Mouse (Mus musculus) mouse embryonic stem cell (cell line): ENCODE results near the gene Atp2a2.

Source experiments
- in situ Hi-C, 2 experiments: fragments of 300-500 bp; cut with MboI; formaldehyde crosslinking; loops; 1 replicate in 1 of 2; 3 replicates in 1 of 2; pipeline ENCODE4 v1.14.3; 2019 to 2020; ENCODE audit warnings: low sequenced_read_pairs in 2 of 2, low pct_unique_long_range_greater_than_20kb in 1 of 2, mixed read lengths in 1 of 2; ENCODE audit not compliant: unreplicated experiment in 1 of 2

Gene Atp2a2

GRCm38 (mm10) chr5:122431221-122431620 lies 70.8 kb downstream of the Atp2a2 start:
- in situ Hi-C loops: no loop called here

- in situ Hi-C loops: no loop called here
Measured at GRCm38 (mm10) chr5:122430036-122430775, 71.8 kb downstream of the Atp2a2 start.

GRCm38 (mm10) chr5:122425550-122425949 lies 76.5 kb downstream of the Atp2a2 start:
- in situ Hi-C loops: loop anchor here in 1 of 2 experiments (10.0 kb wide), 1 partner anchor 199 kb away; no protein-coding TSS in a partner anchor

DNA sequence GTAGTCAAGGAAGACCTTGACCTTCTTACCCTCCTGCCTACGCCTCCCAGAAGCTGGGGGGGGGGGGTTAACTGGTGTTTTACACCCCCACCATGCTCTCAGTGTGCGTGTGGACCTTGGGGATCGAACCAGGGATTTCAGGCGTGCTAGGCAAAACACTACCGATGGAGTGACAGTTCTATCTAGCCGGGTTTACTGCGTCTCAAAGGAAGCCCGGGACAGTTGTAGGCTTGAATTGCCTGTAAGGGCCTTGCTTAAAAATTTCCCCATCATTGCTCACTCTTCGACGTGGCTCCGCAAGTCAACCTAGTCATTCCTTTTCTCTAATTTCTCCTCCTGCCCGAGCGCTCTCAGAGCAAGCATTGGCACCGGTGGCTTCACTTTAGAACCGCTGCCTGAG lies 78.9 kb downstream of the Atp2a2 start:
- in situ Hi-C loops: loop anchor here in 1 of 2 experiments (10.0 kb wide), 1 partner anchor 202 kb away; no protein-coding TSS in a partner anchor

GRCm38 (mm10) chr5:122422071-122422964 lies 79.7 kb downstream of the Atp2a2 start:
- in situ Hi-C loops: loop anchor here in 1 of 2 experiments (10.0 kb wide), 1 partner anchor 202 kb away; no protein-coding TSS in a partner anchor

- in situ Hi-C loops: loop anchor here in 1 of 2 experiments (10.0 kb wide), 1 partner anchor 203 kb away; no protein-coding TSS in a partner anchor
Measured at GRCm38 (mm10) chr5:122421271-122422068, 80.6 kb downstream of the Atp2a2 start, which contains the start of gene Anapc7. Gene Anapc7 (plus strand): TSS chr5:122421693.

DNA sequence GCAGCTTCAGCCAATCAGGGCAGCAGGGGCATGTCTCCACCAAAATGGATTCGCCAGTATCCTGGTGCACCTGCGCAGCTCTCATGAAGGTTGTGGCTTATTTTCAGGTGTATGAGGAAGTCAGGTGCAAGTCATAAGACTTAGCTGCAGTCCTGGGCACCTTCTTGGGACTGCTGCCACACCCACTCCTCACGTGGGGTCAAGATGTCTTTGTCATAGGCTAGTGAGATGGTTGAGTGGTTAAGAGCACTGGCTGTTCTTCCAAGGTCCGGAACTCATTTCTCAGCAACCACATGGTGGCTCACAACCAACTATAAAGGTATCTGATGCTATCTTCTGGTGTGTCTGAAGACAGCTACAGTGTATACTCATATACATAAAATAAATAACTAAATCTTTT lies 81.3 kb downstream of the Atp2a2 start:
- in situ Hi-C loops: loop anchor here in 1 of 2 experiments (10.0 kb wide), 1 partner anchor 204 kb away; no protein-coding TSS in a partner anchor

- in situ Hi-C loops: no loop called here
Measured at GRCm38 (mm10) chr5:122415465-122415864, 86.6 kb downstream of the Atp2a2 start.

DNA sequence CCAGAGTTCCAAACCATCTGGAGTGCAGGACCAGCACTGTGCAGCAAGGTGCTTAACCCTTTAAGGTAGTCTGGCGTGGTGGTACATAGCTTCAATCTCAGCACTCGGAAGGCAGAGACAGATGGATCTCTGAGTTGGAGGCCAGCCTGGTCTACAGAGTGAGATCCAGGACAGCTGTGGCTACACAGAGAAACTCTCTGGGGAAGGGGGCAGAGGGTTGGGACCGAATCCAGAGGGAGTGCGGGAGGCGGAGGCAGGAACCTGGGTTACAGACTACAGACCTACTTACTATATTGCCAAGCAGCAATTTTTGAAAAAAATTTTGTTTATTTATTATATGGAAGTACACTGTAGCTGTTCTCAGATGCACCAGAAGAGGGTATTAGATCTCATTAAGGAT lies 87.7 kb downstream of the Atp2a2 start:
- in situ Hi-C loops: no loop called here

DNA sequence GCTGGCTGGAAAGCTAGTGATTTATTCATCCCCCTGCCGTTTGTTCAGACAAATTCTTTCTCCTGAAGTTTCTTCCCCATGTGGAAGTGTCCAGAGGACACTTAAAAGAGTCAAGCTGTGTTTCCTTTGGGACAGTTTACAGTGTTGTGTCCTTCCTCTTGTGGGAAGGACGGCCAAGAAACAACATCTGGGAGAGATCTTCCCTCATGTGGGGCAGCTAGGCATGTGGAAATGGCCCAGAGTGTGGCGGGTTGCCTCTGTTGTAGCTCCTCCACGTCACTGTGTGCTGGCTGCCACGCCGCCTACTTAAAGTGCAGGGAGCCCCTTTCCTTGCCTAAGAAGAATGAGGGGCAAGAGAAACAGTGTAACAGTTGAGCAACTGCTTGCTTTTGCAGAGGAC lies 89.2 kb downstream of the Atp2a2 start:
- in situ Hi-C loops: no loop called here

DNA sequence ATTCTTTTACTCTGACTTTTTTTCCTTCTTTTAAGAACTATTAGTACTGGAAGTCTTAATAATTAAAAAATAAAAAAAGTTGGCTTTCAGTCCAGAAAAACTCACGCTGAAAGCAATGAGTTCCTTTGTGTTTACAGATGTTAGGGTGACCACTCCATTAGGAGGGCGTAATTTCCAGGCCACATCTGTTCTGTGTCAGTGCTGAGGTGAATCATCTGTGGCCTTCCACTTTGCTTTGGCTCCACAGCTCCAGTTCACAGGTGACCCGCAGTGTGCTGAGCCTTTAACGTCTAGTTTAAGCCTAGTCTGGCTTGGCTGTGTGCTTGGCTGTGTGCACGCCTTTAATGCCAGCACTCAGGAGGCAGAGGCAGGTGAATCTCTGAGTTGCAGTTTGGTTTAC lies 90.1 kb downstream of the Atp2a2 start:
- in situ Hi-C loops: no loop called here

GRCm38 (mm10) chr5:122409692-122410645 lies 92.1 kb downstream of the Atp2a2 start:
- in situ Hi-C loops: loop anchor here in 1 of 2 experiments (10.0 kb wide), 1 partner anchor 215 kb away; no protein-coding TSS in a partner anchor

DNA sequence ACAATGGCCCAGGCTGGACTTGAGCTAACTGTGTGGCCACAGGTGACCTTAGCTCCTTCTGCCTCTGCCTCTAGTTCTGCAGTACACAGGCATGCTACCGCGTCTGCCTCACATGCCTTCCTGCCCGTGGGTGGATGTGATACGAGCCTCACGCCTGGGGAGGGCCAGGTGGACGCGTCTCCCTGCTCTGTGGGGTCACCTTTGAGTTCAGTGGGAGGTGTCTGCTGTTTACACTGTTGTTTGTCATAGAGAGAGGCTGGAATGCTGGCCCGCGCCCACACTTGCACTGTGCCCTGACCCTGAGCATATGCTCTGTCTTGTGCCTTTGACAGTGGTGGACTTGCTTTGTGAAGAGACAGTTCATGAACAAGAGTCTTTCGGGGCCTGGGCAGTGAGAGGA lies 96.5 kb downstream of the Atp2a2 start:
- in situ Hi-C loops: loop anchor here in 1 of 2 experiments (10.0 kb wide), 1 partner anchor 219 kb away; no protein-coding TSS in a partner anchor
